Mouse (Mus musculus) skeletal muscle tissue, adult 2 months (tissue): ENCODE measurements around the gene 4930502E18Rik.
"Not testable (repeated sequence)": the region's sequence is repeated elsewhere in the genome, so short reads cannot be mapped to it uniquely, and the experiment has no call there.

Source experiments
- DNase-seq: peaks from one replicate; pipeline ENCODE4 v3.0.0-alpha.2; 2012; ENCODE audit warnings: low read depth, low spot score

4930502E18Rik gene

DNA sequence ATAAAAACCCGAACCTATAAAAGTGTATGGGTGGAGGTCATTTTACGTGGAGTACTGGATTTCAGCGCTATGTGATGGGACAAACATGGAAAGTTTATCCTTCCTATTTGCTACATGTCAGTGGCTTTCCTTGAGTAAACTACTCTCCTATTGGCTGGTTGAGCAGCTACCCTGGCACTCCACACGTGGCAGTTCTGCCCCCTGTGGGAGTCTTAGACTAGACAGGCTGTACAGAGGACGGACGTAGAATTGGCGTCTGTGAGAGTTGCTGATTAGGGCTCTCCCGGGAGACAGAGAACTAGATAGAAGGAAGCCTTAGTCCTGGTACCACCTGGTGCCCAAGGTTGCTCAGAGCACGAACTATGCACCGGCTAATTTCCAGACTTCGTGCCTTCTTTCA is at the start of gene 4930502E18Rik:
4930502E18Rik (plus strand) TSS at position 231 of the 400 bp plus-strand sequence.
- no peak for DNase-seq

DNA sequence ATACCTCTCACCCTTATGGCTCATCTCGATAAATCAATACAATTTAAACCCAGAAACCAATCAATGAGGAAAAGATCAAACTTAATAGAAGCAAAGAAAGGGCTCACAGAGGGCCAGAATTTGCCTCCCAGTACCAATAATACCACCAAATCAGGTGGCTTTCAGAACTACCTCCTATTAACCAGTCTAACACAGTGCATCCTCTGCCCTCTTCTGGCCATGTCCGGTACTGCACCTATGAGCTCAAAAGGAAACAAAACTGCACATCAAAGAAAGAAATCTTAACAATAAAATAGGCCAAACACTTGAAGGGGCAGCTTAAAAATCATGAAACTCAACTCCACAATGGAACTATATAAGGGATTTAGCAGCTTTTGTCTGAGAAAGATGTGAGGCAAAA is 47.7 kb upstream of the 4930502E18Rik start:
- not testable (repeated sequence) for DNase-seq

DNA sequence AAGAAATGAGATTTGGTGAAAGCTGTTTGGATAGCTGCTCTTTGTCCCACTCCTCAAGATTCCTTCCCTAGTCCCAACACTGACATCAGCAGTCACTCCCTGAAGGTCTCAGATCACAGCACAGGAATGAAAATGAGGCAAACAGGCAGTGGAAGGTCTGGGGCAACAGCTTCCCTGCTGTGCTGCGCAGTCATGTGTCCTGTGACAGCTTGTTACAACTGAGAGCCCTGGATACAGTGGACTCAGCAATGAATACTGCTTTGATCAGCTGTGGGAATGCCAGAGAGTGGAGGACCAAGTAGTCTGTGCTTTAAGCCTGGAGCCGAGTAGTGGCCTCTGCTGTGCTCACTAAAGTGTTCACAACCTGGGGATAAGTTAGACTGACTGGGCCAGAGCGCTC is 42.0 kb upstream of the 4930502E18Rik start:
- DNase-seq: not testable (repeated sequence)

DNA sequence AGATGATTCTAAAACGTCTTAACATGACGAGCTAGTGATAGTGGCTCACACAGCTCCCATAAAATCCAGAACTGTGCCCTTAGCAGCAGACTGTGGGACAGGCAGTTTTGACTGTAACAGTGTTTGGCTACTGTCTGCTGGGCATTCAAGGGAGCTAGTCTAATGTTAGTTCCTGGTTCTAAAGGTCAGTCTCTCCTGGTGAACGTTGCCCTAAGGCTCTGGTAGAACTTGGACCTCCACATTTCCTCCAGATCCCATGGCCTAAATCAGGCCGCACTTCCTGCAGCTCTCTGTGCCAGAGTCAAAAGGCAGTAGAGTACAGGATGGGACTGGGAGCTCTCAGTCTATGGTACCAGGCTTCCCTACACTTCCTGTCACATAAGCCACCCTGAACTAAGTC is 40.0 kb upstream of the 4930502E18Rik start:
- DNase-seq: not testable (repeated sequence)

DNA sequence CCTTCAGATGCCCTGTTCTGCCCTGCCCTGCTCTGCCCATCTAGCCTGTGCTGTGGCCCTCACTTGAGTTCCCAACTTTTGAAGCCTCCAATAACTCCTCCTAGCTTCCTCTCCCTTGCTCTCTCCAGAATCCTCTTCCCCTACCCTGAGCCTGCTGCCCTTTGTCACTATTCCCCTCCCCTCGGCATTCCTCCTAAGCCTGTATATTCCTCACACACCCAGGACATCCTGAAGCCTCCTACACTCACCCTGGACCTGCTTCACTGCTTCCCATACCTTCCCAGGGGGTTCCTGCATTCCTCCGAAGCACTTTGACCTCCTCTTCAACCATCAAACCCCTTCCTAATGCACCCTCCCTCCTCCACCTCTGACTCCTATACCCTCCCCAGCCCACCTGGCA is 32.6 kb upstream of the 4930502E18Rik start:
- no peak for DNase-seq

DNA sequence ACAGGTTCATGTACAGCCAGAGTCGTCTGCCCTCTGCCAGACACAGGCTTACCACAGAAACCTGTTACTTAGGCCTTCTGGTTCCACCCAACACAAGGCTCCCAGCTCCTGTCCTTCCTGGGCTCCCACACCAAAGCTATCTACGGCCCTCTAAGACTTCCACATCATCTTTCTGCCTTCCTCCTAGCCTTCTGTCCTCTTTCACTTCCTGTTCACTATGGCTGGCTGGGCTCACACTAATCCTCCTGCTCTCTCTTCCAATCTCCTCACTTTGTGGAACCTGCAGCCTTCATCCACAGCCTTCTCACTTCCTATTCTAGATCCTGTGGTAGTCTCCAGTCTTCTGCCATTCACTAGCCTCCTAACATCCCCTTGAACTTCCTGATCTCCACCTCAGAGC is 31.5 kb upstream of the 4930502E18Rik start:
- no peak for DNase-seq

DNA sequence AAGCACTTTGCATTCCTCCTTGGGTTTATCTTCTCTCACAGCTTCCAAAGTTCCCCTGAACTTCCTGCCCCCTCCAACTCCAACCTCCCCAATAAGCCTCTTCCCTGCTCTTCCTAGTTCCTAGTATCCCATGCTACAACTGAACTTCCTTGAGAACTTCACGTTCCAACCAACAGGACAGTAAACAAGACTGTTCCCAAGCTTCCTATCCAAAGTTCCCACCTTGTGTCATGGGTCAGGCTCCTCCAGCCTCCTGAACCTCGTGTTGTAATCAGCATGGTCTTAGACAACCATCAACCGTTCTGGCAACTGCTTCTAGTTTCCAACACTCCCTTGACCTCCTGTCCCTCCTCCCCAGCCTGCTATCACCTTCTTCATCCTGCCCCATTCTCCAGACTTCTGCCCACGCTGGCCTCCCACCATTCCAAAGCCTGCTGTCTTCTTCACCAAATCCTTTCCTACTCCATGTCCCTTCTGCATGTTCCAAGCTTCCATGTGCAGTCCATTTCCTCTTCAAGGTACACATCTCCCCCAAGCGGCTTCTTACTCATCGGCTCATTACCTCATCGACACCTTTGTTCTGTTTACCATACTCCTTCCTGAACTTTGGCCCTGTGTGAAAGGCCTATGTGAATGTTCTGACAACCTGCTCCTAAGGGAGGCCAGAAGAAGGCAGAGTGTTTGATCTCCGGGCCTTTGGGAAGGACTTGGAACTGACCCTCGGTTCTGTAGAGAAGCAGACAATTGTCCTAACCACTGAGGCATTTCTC is 30.4 kb upstream of the 4930502E18Rik start:
- no peak for DNase-seq

DNA sequence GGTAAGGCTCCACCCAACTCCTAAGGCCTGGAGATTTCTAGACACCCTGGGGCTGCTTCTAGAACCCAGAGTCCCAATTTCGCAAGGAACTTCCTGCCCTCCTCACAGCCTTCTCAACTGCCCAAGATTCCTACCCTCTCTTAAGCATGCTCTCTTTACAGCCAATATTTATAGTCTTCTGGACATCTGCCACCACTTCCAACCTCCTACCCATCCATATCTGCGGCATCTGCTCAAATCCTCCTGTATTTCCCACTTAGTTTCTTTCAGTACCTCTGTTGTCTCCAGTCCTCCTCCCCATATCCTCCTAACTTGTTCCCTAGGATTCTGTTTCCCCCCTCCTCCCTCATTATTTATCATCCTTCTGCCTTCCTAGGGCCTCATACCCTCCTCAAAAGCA is 25.4 kb upstream of the 4930502E18Rik start:
- no peak for DNase-seq

DNA sequence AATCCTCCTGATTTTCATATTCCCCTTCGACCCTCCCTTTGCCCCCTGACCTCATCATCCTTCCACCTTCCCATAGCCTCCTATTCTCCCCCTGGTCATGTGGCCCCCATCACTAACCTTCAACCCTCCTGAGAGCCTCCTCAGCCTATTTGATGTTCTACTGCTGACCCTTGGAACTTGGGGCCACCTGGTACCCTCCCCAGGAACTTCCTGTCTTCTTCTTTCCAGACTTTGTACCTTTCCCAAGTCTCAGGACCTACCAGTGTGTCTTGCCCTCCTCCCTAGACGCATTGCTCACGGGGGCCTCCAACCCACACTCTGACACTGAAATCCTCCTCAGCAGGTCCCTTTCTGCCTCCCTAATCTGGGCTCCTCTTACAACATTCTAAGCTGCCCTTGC is 22.0 kb upstream of the 4930502E18Rik start:
- DNase-seq: no peak

DNA sequence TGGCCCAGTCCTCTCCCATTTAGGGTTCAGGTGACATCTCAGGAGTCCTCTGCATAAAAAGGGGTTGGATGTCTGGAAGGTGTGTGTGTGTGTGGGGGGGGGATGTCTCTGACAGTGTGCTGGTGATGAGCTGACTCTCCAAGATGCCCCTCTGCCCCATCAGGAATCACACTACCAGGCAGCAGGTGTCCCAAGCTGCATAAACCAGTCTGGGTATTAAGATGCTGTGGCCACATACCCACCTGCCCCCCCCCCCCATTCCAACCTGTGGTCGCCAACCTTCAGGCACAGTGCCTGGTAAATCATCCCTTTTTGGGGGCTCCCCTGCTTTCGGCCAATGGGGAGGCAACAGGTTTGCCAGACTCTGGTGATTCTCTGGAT is 8.7 kb upstream of the 4930502E18Rik start:
- DNase-seq: no peak

DNA sequence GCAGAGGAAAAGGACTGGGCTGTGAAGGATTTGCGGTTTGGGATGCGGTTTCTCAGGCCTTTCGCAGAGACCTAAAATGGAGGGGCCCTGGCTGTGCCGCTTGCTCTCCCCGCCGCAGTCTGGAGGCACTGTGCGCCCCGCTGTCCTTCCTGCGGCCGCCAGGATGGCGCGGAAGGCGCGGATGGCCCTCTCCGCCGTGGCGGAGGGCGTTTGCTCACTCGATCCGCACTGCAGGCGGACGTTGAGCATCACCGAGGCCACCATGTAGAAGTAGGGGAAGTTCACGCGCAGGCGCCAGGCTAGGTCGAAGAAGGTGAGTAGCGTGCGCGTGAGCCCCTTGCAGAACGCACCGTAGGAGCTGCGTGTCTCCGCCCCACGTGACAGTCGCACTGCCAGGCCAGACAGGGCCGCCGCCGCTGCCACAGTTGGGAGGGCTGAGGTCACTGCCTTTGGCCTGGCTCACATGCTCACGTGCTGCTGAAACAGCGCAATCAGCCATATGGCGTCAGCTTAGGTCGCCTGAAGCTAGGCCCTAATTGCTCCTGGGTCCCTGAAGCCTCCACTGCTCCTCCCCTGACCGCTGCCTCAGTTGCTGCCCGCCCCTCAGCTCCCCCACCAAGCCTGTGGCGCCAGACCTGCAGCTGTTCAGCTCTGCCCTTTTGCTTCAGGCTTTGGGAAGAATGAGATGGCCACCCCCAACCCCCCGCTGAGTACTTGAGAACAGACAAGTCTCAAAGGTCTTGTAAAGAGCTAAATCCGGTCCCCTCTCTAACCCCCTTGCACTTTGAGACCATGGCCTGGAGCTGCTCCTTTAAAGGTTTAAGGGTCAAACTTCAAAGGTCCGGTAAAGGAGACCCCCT is 8.1 kb upstream of the 4930502E18Rik start:
- DNase-seq: peak; percentile 10

DNA sequence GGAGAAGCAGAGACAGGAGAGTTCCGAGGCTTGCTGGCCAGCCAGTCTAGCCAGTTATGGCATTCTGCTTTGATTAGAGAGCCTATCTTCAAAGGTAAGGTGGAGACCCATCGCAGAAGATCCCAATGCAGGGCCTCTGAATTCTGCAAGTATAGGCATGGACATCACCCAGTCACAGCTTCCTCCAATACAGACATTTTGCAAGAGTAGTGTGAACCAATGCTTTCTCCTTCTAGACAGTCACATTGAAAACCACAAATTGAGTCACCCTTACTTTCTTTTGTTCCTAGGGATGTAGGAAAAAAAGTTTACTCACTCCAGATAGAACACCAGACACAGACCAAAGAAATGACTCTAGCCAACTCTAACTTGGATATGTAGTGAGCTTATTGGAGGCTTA is 4.3 kb downstream of the 4930502E18Rik start:
- DNase-seq: no peak

DNA sequence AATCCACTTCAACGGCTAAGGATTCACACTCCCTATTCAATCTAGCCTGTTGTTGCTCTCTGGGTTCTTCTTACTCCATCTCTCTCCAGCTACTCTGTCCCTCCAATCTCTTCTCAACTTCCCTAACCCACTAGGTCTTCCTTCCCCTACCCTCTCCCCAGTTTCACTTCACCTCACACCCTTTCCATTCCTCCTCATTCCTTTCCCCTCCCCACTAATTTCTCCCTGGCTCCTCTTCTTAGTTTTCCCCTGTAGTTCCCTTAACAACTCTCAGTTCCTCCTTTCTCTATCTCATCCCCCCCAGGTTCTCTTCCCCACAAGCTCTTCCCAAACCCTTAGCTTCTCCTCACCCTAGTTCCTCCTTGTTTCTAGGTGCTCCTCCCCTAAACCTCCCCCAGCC is 28.2 kb downstream of the 4930502E18Rik start:
- DNase-seq: no peak

DNA sequence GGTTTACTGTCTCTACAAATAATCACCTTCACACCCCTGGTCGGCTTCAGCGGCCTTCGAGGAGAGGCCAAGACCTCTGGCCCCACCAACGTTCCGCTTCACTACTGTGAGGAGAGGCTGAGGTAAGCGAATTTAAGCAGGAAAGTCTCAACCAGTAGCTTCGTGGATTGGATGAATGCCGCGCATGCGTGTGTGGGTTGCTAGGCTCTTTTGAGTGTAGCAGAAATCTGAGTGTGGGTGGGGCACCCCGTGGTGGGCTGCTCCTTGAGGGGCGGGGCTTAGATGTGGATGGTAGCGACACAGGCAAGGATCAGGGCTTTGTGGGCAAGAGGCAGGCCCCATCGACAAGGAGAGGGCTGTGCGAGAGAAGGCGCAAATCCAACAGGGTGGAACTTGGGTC is 33.1 kb downstream of the 4930502E18Rik start, which contains the start of gene 1700013H16Rik:
1700013H16Rik (minus strand) TSS at position 96 of the 400 bp plus-strand sequence.
- no peak for DNase-seq

DNA sequence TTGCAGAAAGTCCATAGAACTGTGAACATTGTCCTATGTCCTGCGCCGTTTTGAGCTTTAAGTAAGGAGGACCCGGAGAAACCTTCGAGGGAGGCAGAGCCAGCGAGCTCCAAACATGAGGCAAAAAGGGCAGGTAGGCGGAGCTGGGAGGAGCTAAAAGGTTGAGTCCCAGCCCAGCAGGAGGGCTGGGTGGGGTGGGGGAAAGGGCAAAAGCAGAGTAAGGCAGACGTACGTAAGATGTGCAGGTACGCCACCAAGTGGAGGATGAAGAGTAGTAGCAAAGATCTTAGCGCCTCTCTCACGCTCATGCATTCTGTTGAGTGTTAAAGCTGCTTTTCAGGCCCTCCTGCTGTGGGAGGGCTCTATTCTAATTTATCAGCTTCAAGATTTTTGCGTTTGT is 51.6 kb downstream of the 4930502E18Rik start, which contains the start of gene Zfp36l3:
Zfp36l3 (minus strand) TSS at position 119 of the 400 bp plus-strand sequence.
- DNase-seq: no peak
